Mouse (Mus musculus) olfactory bulb, adult 2 months (tissue): Measurements from ENCODE around the gene Tnpo1. TPM values are rescaled to one million over a fixed set of nuclear protein-coding genes. Genes with fewer than 3 reads are reported as not detected.
"Not testable (repeated sequence)": the region's sequence is repeated elsewhere in the genome, so short reads cannot be mapped to it uniquely, and the experiment has no call there.

Source experiments
- H3K27ac ChIP-seq: fragments of 200-500 bp; 2 replicates; pipeline ENCODE4 v1.5.1; 2012; ENCODE audit warnings: low read depth, low read length; ENCODE audit not compliant: insufficient read depth
- H3K4me1 ChIP-seq: fragments of 200-500 bp; 2 replicates; pipeline ENCODE4 v1.6.1; 2012; ENCODE audit warnings: low read length; ENCODE audit not compliant: control insufficient read depth, insufficient read depth
- H3K4me3 ChIP-seq: fragments of 200-500 bp; 2 replicates; pipeline ENCODE4 v1.5.1; 2012; ENCODE audit warnings: mild to moderate bottlenecking, low read depth, low read length, moderate library complexity; ENCODE audit not compliant: insufficient read depth
- CTCF ChIP-seq: fragments of 200-500 bp; IDR thresholded peaks from 2 replicates; pipeline ENCODE4 v1.5.1; 2012; ENCODE audit warnings: low read depth, mild to moderate bottlenecking, low read length, moderate library complexity; ENCODE audit not compliant: insufficient read depth
- POLR2A ChIP-seq: fragments of 200-500 bp; IDR thresholded peaks from 2 replicates; pipeline ENCODE4 v1.6.1; 2012; ENCODE audit warnings: mild to moderate bottlenecking, low read depth, low read length, moderate library complexity; ENCODE audit not compliant: insufficient read depth
- WGBS: fragments of 180-500 bp; shearing (Covaris S2); methylation state at CpG from one replicate; pipeline ENCODE4 v1.1.7; 2018; 5-methylcytosine and 5-hydroxymethylcytosine counted together
- polyA plus RNA-seq: library from polyadenylated mRNA; stranded (reverse); fragments of >200 nt; gene quantifications from 2 replicates; pipeline ENCODE4 v1.2.4, GENCODE M21; 2012; ENCODE audit warnings: low replicate concordance; ENCODE audit not compliant: missing spikeins, insufficient read depth, insufficient read length

The Tnpo1 gene
- polyA plus RNA-seq, 1 experiment: not detected

DNA sequence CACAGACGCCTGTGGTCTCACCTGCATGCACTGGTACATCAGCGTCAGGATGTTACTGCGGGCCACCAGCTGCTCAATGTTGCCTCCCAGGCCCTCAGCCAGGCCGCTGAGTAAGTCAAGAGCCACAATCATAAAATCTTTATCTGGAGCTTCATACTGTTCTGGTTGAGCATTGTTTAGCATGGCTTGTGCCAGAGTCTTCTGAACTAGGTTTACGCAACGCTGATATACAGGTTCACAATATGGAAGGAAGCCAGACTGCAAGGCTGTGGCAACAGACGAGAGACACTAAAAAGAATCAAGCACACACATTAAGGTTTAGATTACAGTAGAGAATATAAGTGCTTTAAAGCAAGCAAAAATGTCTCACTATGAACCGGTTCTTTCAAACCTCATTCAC lies 70.9 kb downstream of the Tnpo1 start:
- 85% methylated on average over 8 of the region's 8 CpGs for WGBS
- TF ChIP-seq POLR2A (no peak), CTCF (no peak)
- Histone ChIP-seq H3K4me1 (no peaks in the 10 kb centered on the region), H3K4me3 (no peak overlapping the region), H3K27ac (no peak overlapping the region)

GRCm38 (mm10) chr13:98845794-98846193 lies 80.4 kb downstream of the Tnpo1 start:
- WGBS: 60% methylated on average over 1 of the region's 1 CpGs
- TF ChIP-seq POLR2A: no peak
- no peak for TF ChIP-seq CTCF
- peaks cover 2% of the 10 kb centered on the region; the same call in 1 of the 2 replicates for H3K4me1 ChIP-seq
- H3K4me3 ChIP-seq: no peak overlapping the region
- no peak overlapping the region for H3K27ac ChIP-seq

DNA sequence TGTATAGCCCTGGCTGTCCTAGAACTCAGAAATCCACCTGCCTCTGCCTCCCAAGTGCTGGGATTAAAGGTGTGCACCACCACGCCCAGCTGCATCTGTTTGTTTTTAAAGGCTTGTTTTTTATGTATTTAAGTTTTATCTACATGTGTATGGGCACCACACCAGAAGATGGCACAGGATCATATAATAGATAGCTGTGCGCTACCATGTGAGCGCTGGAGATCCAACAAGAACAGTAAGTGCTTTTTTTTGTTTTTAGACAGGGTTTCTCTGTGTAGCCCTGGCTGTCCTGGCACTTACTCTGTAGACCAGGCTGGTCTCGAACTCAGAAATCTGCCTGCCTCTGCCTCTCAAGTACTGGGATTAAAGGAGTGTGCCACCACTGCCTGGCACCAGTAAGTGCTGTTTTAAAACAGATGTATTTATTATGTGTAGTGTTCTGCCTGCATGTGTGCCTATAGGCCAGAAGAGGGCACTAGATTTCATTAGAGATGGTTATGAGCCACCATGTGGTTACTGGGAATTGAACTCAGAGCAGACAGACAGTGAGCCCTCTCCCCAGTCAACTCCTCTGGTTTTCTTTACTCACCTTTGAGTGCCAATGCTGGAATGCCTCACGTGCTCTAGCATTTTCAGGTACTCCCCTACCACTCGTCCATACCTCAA lies 89.6 kb downstream of the Tnpo1 start:
- TF ChIP-seq POLR2A: no peak
- no peak for TF ChIP-seq CTCF
- H3K4me3 ChIP-seq: no peak overlapping the region
- 94% methylated on average over 6 of the region's 6 CpGs for WGBS

GRCm38 (mm10) chr13:98835740-98836139 lies 90.4 kb downstream of the Tnpo1 start:
- no peak overlapping the region for H3K4me3 ChIP-seq
- no peaks in the 10 kb centered on the region for H3K4me1 ChIP-seq
- 97% methylated on average over 5 of the region's 5 CpGs for WGBS

More for the DNA sequence above, 89.6 kb downstream of the Tnpo1 start:
- no peaks in the 10 kb centered on the region for H3K4me1 ChIP-seq
- H3K27ac ChIP-seq: no peak overlapping the region

DNA sequence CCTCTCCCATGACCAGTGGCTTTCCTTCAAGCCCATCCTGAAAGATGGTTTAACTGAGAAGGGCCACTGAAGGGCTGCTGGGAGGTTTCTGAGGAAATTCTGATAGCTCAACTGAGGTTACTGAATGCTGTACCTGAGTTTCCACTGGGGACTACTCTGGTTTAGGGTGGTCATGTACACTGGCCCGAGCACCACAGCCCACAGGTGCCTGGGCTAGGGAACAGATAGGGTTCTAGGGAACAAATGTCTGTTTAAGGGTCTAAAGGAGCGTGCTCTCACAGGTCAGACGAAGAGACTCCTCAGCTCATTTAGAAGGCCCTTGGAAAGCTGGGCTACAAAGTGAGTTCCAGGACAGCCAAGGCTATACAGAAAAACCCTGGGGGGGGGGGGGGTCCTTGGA lies 91.5 kb downstream of the Tnpo1 start:
- TF ChIP-seq POLR2A (no peak), CTCF (no peak)
- H3K27ac ChIP-seq: no peak overlapping the region
- H3K4me1 ChIP-seq: no peaks in the 10 kb centered on the region
- WGBS: 92% methylated on average over 3 of the region's 3 CpGs
- no peak overlapping the region for H3K4me3 ChIP-seq

More at GRCm38 (mm10) chr13:98835740-98836139, 90.4 kb downstream of the Tnpo1 start:
- TF ChIP-seq POLR2A (no peak), CTCF (no peak)
- H3K27ac ChIP-seq: no peak overlapping the region

DNA sequence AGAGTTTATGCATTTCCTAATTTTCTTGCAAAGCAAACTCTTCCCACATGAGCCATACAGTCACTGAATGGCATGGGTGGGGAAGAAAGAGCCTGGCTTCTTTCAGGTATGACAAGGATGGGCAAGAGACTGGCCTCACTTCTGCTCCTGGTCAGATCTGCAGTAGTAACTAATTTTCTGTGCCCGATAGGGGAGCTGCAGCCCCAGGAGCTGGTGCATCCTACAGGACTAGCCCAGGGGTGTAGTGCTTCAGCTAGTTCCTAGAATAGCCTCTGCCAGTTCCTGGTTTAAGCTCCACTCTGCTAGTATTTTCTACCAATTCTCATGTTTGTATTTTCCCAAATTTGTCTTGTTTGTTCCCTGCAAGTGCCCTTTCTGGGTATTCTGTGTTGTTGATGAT lies 92.0 kb downstream of the Tnpo1 start:
- peak overlapping the region; percentile 51; the same call in 1 of the 2 replicates for H3K27ac ChIP-seq
- H3K4me3 ChIP-seq: no peak overlapping the region
- WGBS: 44% methylated on average over 1 of the region's 1 CpGs
- no peaks in the 10 kb centered on the region for H3K4me1 ChIP-seq
- TF ChIP-seq CTCF (no peak), POLR2A (no peak)

DNA sequence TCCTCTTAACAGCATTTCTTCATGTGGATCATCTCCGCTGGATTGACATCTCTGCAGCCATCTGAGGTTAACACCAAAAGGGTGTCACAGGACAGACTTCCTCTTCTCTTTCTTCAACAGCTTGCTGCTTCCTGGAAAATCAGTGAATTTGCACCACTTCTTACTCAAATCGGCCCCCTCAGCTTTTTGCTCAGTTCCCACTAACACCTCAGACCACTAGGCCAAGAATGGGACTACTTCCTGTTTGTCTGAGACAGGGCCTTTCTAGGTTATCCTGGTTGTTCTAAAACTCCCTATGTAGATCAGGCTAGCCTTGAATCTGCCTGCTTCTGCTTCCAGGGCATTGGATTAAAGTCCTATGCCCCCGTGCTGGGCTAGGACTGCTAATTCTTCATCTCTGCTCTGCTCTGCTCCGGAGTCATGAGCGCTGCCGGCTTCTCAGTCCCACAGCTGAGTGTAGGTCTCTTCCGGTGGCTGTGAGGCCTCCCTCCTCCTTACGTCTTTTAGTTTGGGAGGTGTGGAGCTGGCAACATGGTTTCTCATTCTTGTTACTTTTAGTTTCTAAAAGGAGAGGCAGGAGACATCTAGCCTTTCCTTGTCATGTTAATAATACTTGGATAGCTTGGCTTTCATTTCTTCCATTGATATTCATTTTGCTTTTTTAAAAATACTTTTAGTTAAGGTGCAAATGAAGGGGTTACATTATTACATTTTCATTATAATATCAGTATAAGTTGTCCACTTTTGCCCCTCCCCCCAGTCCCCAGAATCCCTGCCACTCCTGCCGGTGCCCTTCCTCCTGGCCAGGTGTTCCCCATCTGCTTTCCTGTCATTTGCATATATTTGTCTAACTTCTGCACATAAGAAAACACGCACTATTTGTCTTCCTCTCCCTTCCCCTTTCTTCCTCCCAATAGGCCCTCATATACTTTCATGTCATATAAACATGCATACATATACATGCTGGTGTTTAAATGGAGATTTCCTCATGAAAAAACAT lies 93.4 kb downstream of the Tnpo1 start:
- Histone ChIP-seq H3K4me1 (no peaks in the 10 kb centered on the region), H3K4me3 (no peak overlapping the region), H3K27ac (no peak overlapping the region)
- no peak for TF ChIP-seq POLR2A
- TF ChIP-seq CTCF: no peak
- 83% methylated on average over 10 of the region's 10 CpGs for WGBS

GRCm38 (mm10) chr13:98829026-98829425 lies 97.2 kb downstream of the Tnpo1 start:
- WGBS: 97% methylated on average over 6 of the region's 6 CpGs
- not testable (repeated sequence) for H3K27ac ChIP-seq, H3K4me1 ChIP-seq, H3K4me3 ChIP-seq

- WGBS: 73% methylated on average over 4 of the region's 4 CpGs
- Histone ChIP-seq H3K4me3 (no peak overlapping the region), H3K4me1 (no peaks in the 10 kb centered on the region), H3K27ac (no peak overlapping the region)
- TF ChIP-seq POLR2A (no peak), CTCF (no peak)
These were observed 100.6 kb downstream of the Tnpo1 start for GRCm38 (mm10) chr13:98825574-98825973.
